Mouse (Mus musculus): ENCODE measurements around the gene Rbfox3. TPM values are rescaled to one million over a fixed set of nuclear protein-coding genes. Genes with fewer than 3 reads are reported as not detected.

The Rbfox3 gene
- total RNA-seq, 2 experiments from 2014 or later, result 0.26 to 0.63 TPM

GRCm38 (mm10) chr11:118881786-118882495 lies 29.5 kb downstream of the Rbfox3 start:
- no peak for DNase-seq

DNA sequence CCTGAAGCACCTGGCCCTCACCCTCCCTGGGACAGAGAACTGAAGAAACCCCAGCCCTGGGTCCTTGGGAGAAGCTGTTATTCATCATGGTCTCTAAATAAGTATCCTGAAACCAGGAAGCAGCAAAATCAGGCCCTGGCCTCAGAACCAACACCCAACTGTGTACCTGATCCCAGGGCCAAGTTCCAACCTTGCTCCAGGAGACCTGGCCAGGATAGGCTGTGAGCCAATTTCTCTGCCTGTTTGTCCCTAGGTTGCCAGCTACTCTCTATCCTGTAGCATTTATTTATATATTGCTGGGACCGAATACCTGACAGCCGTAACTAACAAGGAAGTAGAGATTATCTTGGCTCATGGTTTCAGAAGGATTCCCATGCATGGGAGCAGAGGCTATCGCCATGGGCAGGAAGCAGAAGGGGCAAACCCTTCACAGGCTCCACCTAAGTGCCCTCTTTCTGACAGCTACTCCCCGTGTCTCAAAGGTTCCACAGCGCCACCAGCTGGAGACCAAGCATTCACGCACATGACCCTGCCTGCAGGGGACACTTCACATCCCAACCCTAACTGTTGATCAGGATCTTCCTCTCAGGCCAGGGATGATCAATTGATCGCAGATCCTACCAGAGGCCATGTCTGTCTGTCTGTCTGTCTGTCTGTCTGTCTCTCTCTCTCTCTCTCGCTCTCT lies 31.8 kb downstream of the Rbfox3 start:
- DNase-seq, result no peak

- DNase-seq, result no peak
These were observed 32.7 kb downstream of the Rbfox3 start for GRCm38 (mm10) chr11:118878605-118879245.

DNA sequence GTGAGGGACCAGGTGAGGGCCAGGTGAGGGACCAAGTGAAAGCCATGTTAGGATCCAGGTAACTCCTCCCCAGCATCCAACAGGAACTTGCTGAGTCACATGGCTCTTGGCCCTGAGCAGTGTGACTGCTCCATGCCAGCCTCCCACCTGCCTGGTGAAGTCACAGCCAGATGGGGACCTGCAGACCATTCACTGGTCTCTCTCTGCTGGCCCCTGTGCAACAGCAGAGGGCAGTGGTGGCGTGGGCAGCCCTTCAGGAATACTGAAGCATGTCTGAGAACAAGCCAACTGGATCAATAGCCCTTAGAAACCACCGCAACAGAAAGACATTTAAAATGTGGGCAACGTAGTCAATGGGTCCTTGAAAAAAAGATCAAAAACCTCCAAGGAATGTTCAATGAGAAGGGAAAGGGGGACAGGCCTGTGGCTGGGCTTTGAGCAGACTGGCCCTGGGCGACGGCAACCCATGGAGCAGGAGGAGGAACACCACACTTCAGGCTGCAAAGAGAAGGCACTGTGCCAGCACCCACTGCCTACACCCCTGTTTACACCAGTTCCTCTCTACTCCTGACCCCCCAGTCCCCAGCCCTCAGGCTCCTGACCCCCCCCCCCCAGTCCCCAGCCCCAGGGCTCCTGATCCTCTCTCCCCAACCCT lies 36.0 kb downstream of the Rbfox3 start:
- no peak for DNase-seq

DNA sequence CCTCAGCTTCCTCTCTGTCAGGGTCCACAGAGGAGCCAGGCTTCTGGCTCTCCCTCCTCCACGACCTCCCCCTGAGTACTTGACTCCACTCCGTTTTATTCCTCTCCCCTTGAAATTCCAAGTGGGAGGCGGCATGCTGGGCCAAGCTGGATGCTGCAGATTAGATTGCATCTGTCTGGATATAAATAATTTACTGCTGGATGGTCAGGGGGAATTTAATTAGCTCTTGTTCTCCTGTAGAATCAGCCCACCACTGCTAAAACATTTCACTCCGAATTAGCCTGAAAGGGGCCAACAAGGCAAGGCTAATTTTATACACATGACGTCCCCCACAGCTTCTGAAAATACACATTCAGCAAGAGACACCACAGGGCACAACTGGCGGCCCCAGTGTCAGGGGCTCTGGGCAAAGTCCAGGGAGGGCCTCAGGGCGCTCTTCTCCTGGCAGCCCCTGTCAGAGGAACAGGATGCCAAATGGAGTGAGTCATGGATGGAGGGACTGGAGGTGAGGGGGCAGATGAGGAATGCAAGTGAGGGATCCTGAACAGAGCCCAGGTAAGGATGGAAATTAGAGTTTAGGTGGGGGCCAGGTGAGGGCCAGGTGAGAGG lies 36.8 kb downstream of the Rbfox3 start:
- no peak for DNase-seq

- no peak for DNase-seq
These were observed 37.4 kb downstream of the Rbfox3 start for GRCm38 (mm10) chr11:118874022-118874421.

GRCm38 (mm10) chr11:118871527-118871926 lies 39.9 kb downstream of the Rbfox3 start:
- DNase-seq, result no peak

- DNase-seq, result no peak
These were observed 48.0 kb downstream of the Rbfox3 start for GRCm38 (mm10) chr11:118863360-118863759.

DNA sequence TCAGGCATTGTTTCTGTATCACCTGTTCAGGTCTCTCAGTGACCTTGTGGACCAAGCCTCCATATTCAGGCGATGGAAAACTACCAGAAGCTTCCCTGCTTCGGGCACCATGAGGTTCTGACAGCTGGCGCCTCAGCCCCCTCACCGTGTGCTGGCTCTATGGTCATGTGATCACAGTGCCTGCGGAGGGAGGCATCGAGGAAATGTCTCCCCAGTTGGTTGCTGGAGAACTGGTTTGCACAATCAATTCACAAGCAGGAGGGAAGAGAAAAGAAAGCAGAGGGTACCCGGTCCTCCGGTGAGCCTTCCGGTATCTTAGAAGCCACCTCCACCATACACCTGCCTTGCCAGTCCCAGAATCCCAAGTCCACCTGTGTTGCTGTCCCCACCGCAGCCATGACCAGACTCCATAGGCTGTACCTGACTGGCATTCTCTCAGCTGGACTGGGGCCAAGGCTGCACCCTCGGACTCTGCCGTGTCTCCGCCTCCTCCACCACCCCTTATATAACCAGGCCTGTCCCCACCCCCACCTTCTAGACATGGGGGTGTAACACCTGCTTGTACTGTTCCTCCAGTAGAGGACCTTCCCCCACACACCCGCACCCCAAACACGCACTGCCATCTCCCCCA lies 49.5 kb downstream of the Rbfox3 start:
- no peak for DNase-seq

GRCm38 (mm10) chr11:118861246-118861645 lies 50.2 kb downstream of the Rbfox3 start:
- DNase-seq, result no peak

GRCm38 (mm10) chr11:118860812-118861211 lies 50.6 kb downstream of the Rbfox3 start:
- no peak for DNase-seq

- DNase-seq, result no peak
These were observed 51.6 kb downstream of the Rbfox3 start for GRCm38 (mm10) chr11:118859839-118860238.

GRCm38 (mm10) chr11:118858305-118858704 lies 53.1 kb downstream of the Rbfox3 start:
- no peak for DNase-seq

DNA sequence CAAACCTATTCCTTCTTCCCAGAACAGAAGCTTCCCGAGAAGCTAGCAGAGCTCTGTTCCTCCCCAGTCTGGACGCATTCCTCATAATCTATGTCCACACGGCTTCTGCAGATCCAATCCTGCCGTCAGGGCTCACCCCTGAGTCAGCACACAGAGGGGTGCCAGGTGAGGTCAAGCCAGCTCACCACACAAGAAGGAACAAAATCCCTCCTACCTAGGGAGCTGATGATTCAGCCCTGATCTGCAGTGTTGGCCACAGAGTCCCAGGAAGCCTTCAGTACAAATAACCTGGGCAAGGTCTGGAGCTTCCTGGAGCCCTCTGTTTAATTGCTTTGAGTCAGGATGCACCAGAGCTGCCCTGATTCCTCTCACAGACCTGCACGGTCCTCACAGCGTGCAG lies 60.0 kb downstream of the Rbfox3 start:
- DNase-seq, result no peak

- DNase-seq, result no peak
These were observed 63.4 kb downstream of the Rbfox3 start for GRCm38 (mm10) chr11:118847986-118848385.

DNA sequence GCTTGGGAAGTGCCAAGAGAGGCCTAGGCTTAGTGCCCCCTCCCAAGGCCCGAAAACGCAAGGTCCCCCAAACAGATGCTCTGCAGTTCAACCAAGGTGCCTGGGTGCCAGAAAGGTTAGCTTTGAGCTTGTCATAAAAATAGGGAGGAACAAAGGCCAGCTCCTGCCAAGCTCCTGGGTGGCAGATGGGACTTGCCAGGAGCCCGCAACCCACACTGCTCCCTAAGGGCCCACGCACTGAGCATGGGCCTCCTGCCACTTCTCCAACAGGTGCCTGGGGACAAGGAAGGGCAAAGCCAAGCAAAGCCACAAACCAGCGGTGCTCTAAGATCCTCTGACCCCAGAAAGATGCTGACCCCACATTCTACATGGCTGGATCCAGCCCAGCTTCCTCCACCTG lies 70.4 kb downstream of the Rbfox3 start:
- no peak for DNase-seq

GRCm38 (mm10) chr11:118838167-118838566 lies 73.2 kb downstream of the Rbfox3 start:
- DNase-seq, result no peak

- no peak for DNase-seq
These were observed 74.5 kb downstream of the Rbfox3 start for GRCm38 (mm10) chr11:118836889-118837288.

GRCm38 (mm10) chr11:118832793-118833481 lies 78.5 kb downstream of the Rbfox3 start:
- DNase-seq, result no peak

DNA sequence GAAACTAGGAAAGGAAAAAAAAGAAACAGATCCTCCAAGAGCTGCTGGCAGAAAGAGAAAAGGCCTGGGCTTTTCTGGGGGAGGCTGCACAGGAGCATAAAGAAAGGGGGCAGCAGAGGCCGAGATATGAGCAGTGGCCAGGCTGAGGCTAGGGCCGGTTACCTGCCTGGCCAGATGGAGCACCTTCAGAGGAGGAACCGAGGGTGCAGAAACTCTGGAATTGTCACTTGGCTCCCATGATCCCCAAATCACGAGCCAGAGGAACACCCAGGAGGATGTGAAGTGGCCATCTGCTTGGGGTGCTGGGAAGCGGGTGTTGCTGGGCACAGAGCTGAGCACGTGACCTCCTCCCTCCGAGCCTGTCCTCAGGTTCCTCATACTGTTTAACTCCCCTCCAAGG lies 79.7 kb downstream of the Rbfox3 start:
- no peak for DNase-seq
